Mouse (Mus musculus) left cerebral cortex, postnatal 4 days (tissue): ENCODE measurements at regions not wholly inside any gene's neighbourhood (a gene's known extent, or its start where the extent isn't known, plus 50 kb on each side); places are given as distances from the start of the nearest gene placed in this dataset.

Experiments used
- DNase-seq: peaks from one replicate; pipeline ENCODE4 v3.0.0-alpha.2; 2022
- intact Hi-C: fragments of 180-260 bp; cut with DNase I; formaldehyde crosslinking; loops from one replicate; pipeline ENCODE4 v1.15.1; 2025

GRCm38 (mm10) chr13:4663390-4663789 lies 54.4 kb upstream of the Akr1e1 start:
- DNase-seq = no peak
- intact Hi-C loops = loop anchor here (2.0 to 10.0 kb wide), 3 partner anchors 1204 to 1807 kb away; no protein-coding TSS in a partner anchor

DNA sequence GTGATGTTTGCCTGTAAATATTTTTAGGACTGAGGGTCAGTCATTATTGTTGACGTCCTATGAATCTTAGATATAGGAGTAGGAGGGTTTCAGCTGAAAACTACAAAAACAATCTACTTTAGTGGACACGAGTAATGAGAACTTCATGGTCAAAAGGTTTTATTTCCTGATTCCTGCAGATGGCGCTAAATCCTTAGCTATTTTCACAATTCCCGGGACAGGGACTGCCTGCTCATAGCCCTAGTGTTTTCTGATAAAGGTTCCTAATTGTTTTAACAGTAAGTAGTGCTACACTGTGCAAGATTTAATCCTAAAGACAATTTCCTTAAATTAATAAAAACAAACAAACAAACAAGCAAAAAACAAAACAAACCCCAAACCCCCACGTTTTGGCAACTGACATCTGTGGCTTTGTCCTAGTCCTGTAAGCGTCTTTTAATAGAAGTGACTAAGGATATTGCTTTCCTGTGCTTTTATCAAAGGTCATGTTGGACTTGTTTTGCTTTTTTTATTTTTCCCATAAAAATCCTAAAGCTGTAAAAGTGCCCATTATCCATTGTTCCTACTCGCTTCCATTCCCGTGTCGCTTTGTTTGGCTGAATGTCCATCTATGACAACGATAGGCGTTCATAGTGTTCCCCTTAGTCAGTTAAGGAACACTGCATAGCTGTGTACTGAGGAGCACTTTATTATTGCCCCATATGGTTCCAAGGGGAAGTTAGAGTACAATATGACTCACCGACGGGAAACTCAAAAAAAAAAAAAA lies 53.5 kb upstream of the Akr1e1 start:
- intact Hi-C loops = loop anchor here (2.0 to 10.0 kb wide), 3 partner anchors 1205 to 1808 kb away; no protein-coding TSS in a partner anchor
- peak; percentile 12 for DNase-seq
